Mouse (Mus musculus) megakaryocyte, embryonic 14.5 days (primary cell): ENCODE measurements around the gene Srgap2.

ENCODE experiments used
- FLI1 ChIP-seq: IDR thresholded peaks from 2 replicates; pipeline ENCODE4 v1.6.1; 2012; ENCODE audit warnings: low read length, inconsistent platforms, mixed read lengths
- GATA1 ChIP-seq: IDR thresholded peaks from 3 replicates; pipeline ENCODE4 v1.6.1; 2012; ENCODE audit warnings: mixed read lengths, low read length, inconsistent platforms, borderline replicate concordance

DNA sequence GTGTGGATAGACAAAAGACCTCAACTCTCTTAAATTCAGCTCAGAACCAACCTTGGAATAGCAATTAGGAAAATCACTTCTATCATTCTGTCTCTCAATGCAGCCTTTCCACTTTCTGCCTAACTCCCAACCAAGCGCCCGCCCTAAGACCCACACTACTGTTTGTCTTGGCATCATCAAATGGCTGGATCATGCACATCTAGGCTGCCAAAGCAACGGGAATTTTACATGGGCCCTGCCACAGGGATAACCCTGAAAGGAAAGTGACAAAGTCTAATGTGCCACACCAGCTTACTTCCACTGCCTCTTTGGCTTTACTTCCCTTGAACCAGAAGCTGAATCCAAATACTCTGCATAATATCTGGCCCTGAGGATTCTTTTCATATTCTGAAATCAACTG lies 37.8 kb downstream of the Srgap2 start:
- TF ChIP-seq GATA1 (no peak), FLI1 (no peak)
